Mouse (Mus musculus): ENCODE data around the gene Eif2b2. TPM values are rescaled to one million over a fixed set of nuclear protein-coding genes. Genes with fewer than 3 reads are reported as not detected.
A peak's percentile ranks its signal among the peaks of the same experiment; 100 is the strongest.

Eif2b2 gene
- polyA plus RNA-seq, 1 experiment from 2014 or later: 60.6 TPM

DNA sequence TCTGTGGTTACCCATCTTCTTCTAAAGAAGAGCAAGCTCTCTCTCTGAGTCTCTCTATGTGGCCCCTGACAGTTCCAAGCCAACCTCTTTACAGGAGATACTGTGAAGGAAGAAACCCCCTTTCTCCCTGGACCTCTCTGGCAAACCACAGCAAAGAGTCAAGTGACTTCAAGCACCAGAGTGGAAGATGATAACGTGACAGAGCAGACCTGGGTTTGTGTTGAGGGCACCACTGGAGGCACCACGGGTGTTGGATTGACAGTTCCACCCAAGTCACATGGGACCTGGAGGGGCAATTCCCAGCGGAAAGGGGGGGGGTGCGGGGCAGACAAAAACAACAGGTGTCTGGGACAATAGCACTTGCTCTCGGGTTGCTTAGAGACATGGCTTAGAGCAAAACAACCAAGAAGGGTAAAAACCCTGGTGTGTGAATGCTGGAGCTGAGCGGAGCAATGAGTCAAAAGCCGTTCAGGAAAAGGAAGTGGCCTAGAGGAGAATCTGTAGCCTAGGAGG, 10.5 kb upstream of the Eif2b2 start:
- Histone ChIP-seq H3K27me3 (ENCODE audit: control insufficient read depth, insufficient read depth, low read length) (no peaks in the 10 kb centered on the region), H3K4me3 (ENCODE audit: low read depth, low read length) (no peak overlapping the region), H3K4me1 (ENCODE audit: control insufficient read depth, insufficient read depth, low read length) (no peaks in the 10 kb centered on the region), H3K9ac (ENCODE audit: low read depth, low read length) (no peak overlapping the region), H3K36me3 (ENCODE audit: control insufficient read depth, insufficient read depth, low read length) (no peaks in the 10 kb centered on the region), H3K9me3 (replicated peaks; ENCODE audit: control insufficient read depth, low read length) (no peaks in the 10 kb centered on the region), H3K27ac (ENCODE audit: low read depth, low read length) (no peak overlapping the region), H3K4me2 (no peak overlapping the region)
- no peak for ATAC-seq (replicated peaks; ENCODE audit: insufficient number of reproducible peaks, low FRiP score, low TSS enrichment)
- WGBS (ENCODE audit: insufficient replicate concordance): 48% methylated on average over 7 of the region's 7 CpGs

DNA sequence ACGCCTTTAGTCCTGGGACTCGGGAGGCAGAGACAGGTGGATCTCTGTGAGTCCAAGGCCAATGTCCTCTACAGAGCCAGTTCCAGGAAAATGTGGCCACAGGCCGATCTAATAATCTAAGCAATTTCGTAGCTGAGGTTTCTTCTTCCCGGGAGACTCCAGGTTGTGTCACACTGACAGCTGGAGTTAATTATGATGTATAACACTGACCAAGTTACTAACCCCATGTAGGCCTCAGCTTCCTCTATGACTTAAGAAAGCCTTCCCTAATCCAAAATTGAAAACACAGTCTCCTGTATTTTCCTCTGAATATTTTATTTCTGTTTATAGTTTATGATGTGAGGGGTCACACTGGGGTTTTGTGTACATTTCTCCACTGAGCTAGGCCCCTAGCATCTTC, 4.2 kb upstream of the Eif2b2 start:
- Histone ChIP-seq H3K9me3 (replicated peaks; ENCODE audit: control insufficient read depth, low read length) (no peaks in the 10 kb centered on the region), H3K27ac (ENCODE audit: low read depth, low read length) (no peak overlapping the region), H3K9ac (ENCODE audit: low read depth, low read length) (no peak overlapping the region; the same call in 1 of the 2 replicates), H3K4me2 (no peak overlapping the region), H3K4me3 (ENCODE audit: low read depth, low read length) (no peak overlapping the region), H3K4me1 (ENCODE audit: control insufficient read depth, insufficient read depth, low read length) (peaks cover under 1% of the 10 kb centered on the region; the same call in 1 of the 2 replicates), H3K36me3 (ENCODE audit: control insufficient read depth, insufficient read depth, low read length) (no peaks in the 10 kb centered on the region), H3K27me3 (ENCODE audit: control insufficient read depth, insufficient read depth, low read length) (no peaks in the 10 kb centered on the region)
- no peak for ATAC-seq (replicated peaks; ENCODE audit: insufficient number of reproducible peaks, low FRiP score, low TSS enrichment)
- 69% methylated on average over 5 of the region's 5 CpGs for WGBS (ENCODE audit: insufficient replicate concordance)

DNA sequence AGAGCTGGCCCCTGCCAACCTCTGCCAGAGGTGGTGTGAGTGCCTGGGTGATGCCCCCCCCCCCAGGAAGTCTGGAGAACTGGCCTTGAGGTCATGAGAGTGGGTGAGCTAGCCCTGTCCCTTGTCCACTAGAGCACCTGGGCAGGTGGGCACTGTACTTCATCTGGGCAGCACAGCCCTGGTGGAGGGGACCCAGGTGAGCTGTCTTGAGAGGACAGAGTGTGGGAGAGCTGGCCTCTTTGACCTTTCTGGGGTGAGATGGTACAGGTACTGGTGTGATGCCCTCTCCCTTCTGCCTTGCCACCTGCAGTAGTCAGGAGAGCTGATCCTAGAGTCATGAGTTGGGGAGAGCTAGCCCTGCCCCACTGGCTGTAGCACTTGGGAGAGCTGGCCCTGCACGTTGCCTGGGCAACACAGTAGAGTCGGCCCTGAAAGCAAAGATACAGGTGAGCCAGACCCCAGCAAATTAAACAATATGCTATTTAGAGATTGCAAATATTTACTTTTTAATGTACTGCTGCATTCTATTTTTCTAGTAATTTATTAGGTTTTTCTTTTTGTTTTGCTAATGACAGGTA, 1.5 kb upstream of the Eif2b2 start:
- Histone ChIP-seq H3K4me2 (no peak overlapping the region), H3K36me3 (ENCODE audit: control insufficient read depth, insufficient read depth, low read length) (peaks cover 6% of the 10 kb centered on the region; the same call in 1 of the 2 replicates), H3K9me3 (replicated peaks; ENCODE audit: control insufficient read depth, low read length) (no peaks in the 10 kb centered on the region), H3K27me3 (ENCODE audit: control insufficient read depth, insufficient read depth, low read length) (no peaks in the 10 kb centered on the region), H3K9ac (ENCODE audit: low read depth, low read length) (no peak overlapping the region), H3K4me1 (ENCODE audit: control insufficient read depth, insufficient read depth, low read length) (peaks cover 4% of the 10 kb centered on the region; the same call in 1 of the 2 replicates), H3K27ac (ENCODE audit: low read depth, low read length) (no peak overlapping the region), H3K4me3 (ENCODE audit: low read depth, low read length) (no peak overlapping the region)
- 58% methylated on average over 2 of the region's 2 CpGs for WGBS (ENCODE audit: insufficient replicate concordance)
- ATAC-seq (replicated peaks; ENCODE audit: insufficient number of reproducible peaks, low FRiP score, low TSS enrichment): no peak

DNA sequence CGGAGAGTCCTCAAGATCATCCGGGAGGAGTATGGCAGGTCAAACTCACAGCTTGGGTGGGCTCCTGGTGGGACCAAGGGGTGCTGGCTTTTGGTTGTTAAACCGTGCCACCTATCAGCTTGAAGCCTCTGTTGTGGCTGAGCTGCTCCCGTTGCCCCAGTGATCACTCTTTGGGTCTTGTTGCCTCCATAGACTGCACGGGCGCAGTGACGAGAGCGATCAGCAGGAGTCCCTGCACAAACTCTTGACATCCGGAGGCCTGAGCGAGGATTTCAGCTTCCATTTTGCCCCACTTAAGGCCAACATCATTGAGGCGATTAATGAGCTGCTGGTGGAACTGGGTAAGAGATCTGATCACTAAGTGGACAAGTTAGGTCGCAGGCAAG, 617 bp downstream of the Eif2b2 start:
- Histone ChIP-seq H3K4me2 (peak overlapping the region; percentile 83), H3K27ac (ENCODE audit: low read depth, low read length) (peak overlapping the region; percentile 32; the same call in 1 of the 2 replicates), H3K4me3 (ENCODE audit: low read depth, low read length) (peak overlapping the region; percentile 93), H3K4me1 (ENCODE audit: control insufficient read depth, insufficient read depth, low read length) (peaks cover 4% of the 10 kb centered on the region; the same call in 1 of the 2 replicates), H3K27me3 (ENCODE audit: control insufficient read depth, insufficient read depth, low read length) (no peaks in the 10 kb centered on the region), H3K36me3 (ENCODE audit: control insufficient read depth, insufficient read depth, low read length) (peaks cover 16% of the 10 kb centered on the region), H3K9me3 (replicated peaks; ENCODE audit: control insufficient read depth, low read length) (no peaks in the 10 kb centered on the region), H3K9ac (ENCODE audit: low read depth, low read length) (peak overlapping the region; percentile 81)
- no peak for ATAC-seq (replicated peaks; ENCODE audit: insufficient number of reproducible peaks, low FRiP score, low TSS enrichment)
- WGBS (ENCODE audit: insufficient replicate concordance): 3% methylated on average over 12 of the region's 12 CpGs

DNA sequence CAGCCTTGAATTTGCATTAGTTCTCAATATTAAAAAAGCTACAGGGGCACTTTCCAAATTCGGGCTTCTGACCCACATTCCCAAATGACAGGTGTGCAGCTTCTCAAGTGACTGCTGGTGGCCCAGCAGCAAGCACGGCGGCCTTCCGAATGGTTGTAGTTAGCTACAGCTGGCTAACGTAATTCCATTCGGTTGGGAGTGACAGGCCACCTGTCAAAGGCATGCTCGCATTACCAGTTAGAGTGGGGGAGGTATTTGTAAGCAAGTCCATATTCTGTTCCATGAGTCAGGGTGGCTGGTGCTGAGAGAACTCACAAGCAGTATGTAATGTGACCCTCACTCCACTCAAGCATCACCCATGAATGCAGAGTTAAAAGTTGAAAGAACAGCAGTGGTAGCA, 7.9 kb downstream of the Eif2b2 start:
- Histone ChIP-seq H3K4me2 (no peak overlapping the region), H3K9me3 (replicated peaks; ENCODE audit: control insufficient read depth, low read length) (no peaks in the 10 kb centered on the region), H3K9ac (ENCODE audit: low read depth, low read length) (no peak overlapping the region), H3K27me3 (ENCODE audit: control insufficient read depth, insufficient read depth, low read length) (no peaks in the 10 kb centered on the region), H3K36me3 (ENCODE audit: control insufficient read depth, insufficient read depth, low read length) (peaks cover 27% of the 10 kb centered on the region), H3K4me3 (ENCODE audit: low read depth, low read length) (no peak overlapping the region), H3K4me1 (ENCODE audit: control insufficient read depth, insufficient read depth, low read length) (peaks cover 7% of the 10 kb centered on the region), H3K27ac (ENCODE audit: low read depth, low read length) (no peak overlapping the region)
- 61% methylated on average over 7 of the region's 7 CpGs for WGBS (ENCODE audit: insufficient replicate concordance)
- no peak for ATAC-seq (replicated peaks; ENCODE audit: insufficient number of reproducible peaks, low FRiP score, low TSS enrichment)

DNA sequence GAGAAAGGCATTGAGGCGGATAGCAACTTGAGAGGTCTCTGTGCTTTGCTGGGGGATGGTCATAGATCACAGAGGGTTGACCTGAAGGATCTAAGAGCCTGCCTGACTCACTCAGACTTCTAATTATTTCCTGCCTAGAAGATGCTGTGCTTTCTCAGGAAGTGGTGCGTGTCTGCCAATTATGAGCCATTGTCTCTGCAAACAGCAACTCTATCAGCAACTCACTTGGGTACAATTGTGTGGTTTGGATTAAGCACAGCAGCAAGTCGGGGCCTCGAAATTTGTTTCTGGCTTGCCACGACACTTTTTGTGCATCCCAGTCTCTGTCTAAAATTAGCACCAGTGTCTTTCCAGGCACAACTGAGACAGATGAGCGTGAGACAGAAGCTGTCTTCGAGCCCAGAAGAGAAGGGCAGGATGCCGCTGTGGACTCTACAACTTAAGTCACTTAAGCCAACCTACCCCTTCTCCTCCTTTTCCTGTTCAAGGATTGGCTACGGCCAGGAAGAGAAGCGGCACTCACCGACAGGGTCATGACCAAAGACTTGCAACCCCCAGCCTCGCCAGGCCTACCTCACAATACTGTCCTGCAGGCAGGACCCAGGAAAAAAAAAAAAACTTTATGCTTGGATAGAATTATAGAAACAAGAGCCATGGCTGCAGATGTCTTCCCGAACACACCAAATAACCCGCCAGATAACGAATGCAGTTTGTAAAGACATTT, 8.8 kb downstream of the Eif2b2 start:
- 0 out of 2 replicates have a peak overlapping the region, but pooled peaks have one; percentile 3 for H3K27ac ChIP-seq (ENCODE audit: low read depth, low read length)
- peaks cover 7% of the 10 kb centered on the region for H3K4me1 ChIP-seq (ENCODE audit: control insufficient read depth, insufficient read depth, low read length)
- no peak overlapping the region for H3K4me3 ChIP-seq (ENCODE audit: low read depth, low read length)
- no peak overlapping the region for H3K4me2 ChIP-seq
- H3K27me3 ChIP-seq (ENCODE audit: control insufficient read depth, insufficient read depth, low read length): no peaks in the 10 kb centered on the region
- no peak for ATAC-seq (replicated peaks; ENCODE audit: insufficient number of reproducible peaks, low FRiP score, low TSS enrichment)
- H3K36me3 ChIP-seq (ENCODE audit: control insufficient read depth, insufficient read depth, low read length): peaks cover 20% of the 10 kb centered on the region
- H3K9me3 ChIP-seq (replicated peaks; ENCODE audit: control insufficient read depth, low read length): no peaks in the 10 kb centered on the region
- H3K9ac ChIP-seq (ENCODE audit: low read depth, low read length): no peak overlapping the region
- WGBS (ENCODE audit: insufficient replicate concordance): 54% methylated on average over 15 of the region's 15 CpGs

DNA sequence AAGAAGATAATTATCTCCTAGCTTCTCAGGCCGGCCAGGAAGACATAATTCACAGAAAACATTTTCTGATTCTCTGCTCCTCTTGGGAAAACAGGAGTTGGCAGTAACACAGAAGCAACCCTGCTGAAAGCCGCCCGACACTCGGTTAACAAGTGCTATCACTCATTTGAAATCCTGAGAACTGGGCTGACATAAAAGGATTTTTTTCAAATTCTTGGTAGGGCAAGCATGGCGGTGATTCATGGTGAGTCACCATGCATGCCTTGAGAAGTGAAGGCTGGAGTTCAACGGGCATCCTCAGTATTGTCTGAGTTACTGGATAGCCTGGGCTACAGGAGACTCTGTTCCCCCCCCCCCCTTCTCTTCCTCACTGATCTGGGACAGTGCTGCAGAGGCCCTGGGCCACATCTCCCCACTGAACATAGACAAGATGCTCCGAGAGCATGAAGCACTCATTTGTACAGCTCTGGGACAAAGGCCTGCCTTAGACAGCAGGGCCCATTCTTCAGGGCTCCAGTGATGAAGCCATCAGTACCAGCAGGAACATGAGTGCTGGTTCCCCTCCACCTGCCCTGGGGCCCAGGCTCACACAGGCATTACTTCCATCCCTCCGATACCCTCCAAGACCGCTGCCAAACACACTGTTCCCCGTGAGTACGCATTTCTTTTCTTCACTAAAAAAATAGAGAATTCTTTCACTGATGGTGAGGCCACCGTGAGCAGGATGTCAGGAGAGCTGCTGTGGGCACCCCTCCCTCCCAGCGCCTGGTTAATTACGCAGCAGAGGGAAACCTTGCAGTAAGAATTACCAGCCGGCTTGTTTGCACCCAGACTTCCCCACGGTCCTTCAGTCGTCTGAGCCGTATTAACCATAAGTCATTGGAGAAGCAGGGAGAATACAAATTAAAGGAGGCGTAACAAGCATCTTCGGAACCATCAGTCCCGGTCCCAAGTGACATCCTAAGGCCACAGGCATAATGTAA, 14.4 kb downstream of the Eif2b2 start:
- H3K4me3 ChIP-seq (ENCODE audit: low read depth, low read length): no peak overlapping the region
- 78% methylated on average over 21 of the region's 21 CpGs for WGBS (ENCODE audit: insufficient replicate concordance)
- ATAC-seq (replicated peaks; ENCODE audit: insufficient number of reproducible peaks, low FRiP score, low TSS enrichment): no peak

DNA sequence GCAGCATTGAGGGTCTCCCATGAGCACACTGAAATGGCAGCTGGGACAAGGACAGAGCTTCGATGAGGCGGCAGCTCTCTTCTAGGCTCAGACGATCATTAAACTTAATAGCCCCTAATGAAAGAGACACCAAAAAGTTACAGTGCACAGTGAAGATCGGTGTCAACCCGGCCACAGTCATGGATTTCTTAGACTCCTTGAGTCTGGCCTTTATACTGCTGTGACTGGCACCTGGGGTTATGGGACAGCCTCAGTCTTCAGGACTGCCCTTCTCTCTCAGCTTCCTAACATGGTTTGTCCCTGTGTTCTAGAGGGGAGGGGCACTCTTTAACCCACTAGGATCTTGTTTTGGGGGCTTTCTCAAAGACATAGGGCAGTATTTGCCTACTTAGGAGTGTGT, 18.3 kb downstream of the Eif2b2 start:
- Histone ChIP-seq H3K4me1 (ENCODE audit: control insufficient read depth, insufficient read depth, low read length) (no peaks in the 10 kb centered on the region), H3K4me3 (ENCODE audit: low read depth, low read length) (no peak overlapping the region), H3K36me3 (ENCODE audit: control insufficient read depth, insufficient read depth, low read length) (no peaks in the 10 kb centered on the region; the same call in 1 of the 2 replicates), H3K9ac (ENCODE audit: low read depth, low read length) (no peak overlapping the region), H3K27ac (ENCODE audit: low read depth, low read length) (no peak overlapping the region), H3K27me3 (ENCODE audit: control insufficient read depth, insufficient read depth, low read length) (no peaks in the 10 kb centered on the region), H3K9me3 (replicated peaks; ENCODE audit: control insufficient read depth, low read length) (no peaks in the 10 kb centered on the region), H3K4me2 (no peak overlapping the region)
- 84% methylated on average over 5 of the region's 5 CpGs for WGBS (ENCODE audit: insufficient replicate concordance)
- ATAC-seq (replicated peaks; ENCODE audit: insufficient number of reproducible peaks, low FRiP score, low TSS enrichment): no peak

More for the DNA sequence above, 14.4 kb downstream of the Eif2b2 start:
- H3K36me3 ChIP-seq (ENCODE audit: control insufficient read depth, insufficient read depth, low read length): no peaks in the 10 kb centered on the region; the same call in 1 of the 2 replicates
- no peak overlapping the region for H3K9ac ChIP-seq (ENCODE audit: low read depth, low read length)
- no peak overlapping the region for H3K4me2 ChIP-seq
- no peaks in the 10 kb centered on the region for H3K9me3 ChIP-seq (replicated peaks; ENCODE audit: control insufficient read depth, low read length)
- H3K27me3 ChIP-seq (ENCODE audit: control insufficient read depth, insufficient read depth, low read length): no peaks in the 10 kb centered on the region
- H3K27ac ChIP-seq (ENCODE audit: low read depth, low read length): no peak overlapping the region
- H3K4me1 ChIP-seq (ENCODE audit: control insufficient read depth, insufficient read depth, low read length): no peaks in the 10 kb centered on the region
